Mouse (Mus musculus) left cerebral cortex, adult 8-10 months (tissue): ENCODE data around the gene Cnppd1. TPM values are rescaled to one million over a fixed set of nuclear protein-coding genes. Genes with fewer than 3 reads are reported as not detected.
A peak's percentile ranks its signal among the peaks of the same experiment; 100 is the strongest.

Experiments used
- DNase-seq, 2 experiments: peaks; one replicate each; pipeline ENCODE4 v3.0.0; 2022; ENCODE audit warnings: low spot score in 2 of 2
- total RNA-seq, 4 experiments: library from RNA; stranded (reverse); gene quantifications; 2 replicates each; pipeline ENCODE4 v1.2.4; 2022

The Cnppd1 gene
- total RNA-seq: 10 to 100 TPM; 31.6 to 36.5 (median 33.8) TPM

- DNase-seq: peak; percentile 96 to 97
Measured at GRCm38 (mm10) chr1:75142301-75143261, at the start of gene Cnppd1, which contains the start of gene Retreg2. Gene Cnppd1, minus strand, starts transcription at chr1:75142711. Gene Retreg2, plus strand, starts transcription at chr1:75142778.

- DNase-seq: peak; percentile 86 to 99
Measured at GRCm38 (mm10) chr1:75191622-75192402, 49.3 kb upstream of the Cnppd1 start, which contains the start of the genes Ankzf1 and Atg9a. Gene Ankzf1, plus strand, starts transcription at chr1:75192151. Gene Atg9a, minus strand, starts transcription at chr1:75192196.

- DNase-seq: no peak
Measured at GRCm38 (mm10) chr1:75191258-75191621, 48.7 kb upstream of the Cnppd1 start.

GRCm38 (mm10) chr1:75190577-75190976, 48.1 kb upstream of the Cnppd1 start:
- no peak for DNase-seq

GRCm38 (mm10) chr1:75187914-75188483, 45.5 kb upstream of the Cnppd1 start:
- no peak for DNase-seq

- no peak for DNase-seq
Measured at GRCm38 (mm10) chr1:75187126-75187525, 44.6 kb upstream of the Cnppd1 start.

- DNase-seq: no peak
Measured at GRCm38 (mm10) chr1:75185495-75185894, 43.0 kb upstream of the Cnppd1 start.

- no peak for DNase-seq
Measured at GRCm38 (mm10) chr1:75182160-75182559, 39.6 kb upstream of the Cnppd1 start.

- DNase-seq: no peak
Measured at GRCm38 (mm10) chr1:75181377-75181870, 38.9 kb upstream of the Cnppd1 start.

- DNase-seq: no peak
Measured at GRCm38 (mm10) chr1:75180741-75181140, 38.2 kb upstream of the Cnppd1 start.

GRCm38 (mm10) chr1:75180105-75180590, 37.6 kb upstream of the Cnppd1 start, which contains the start of gene Abcb6:
Gene Abcb6, minus strand, starts transcription at chr1:75180392.
- peak; percentile 76 to 94 for DNase-seq

- DNase-seq: peak in 1 of 2 experiments; percentile 45
Measured at GRCm38 (mm10) chr1:75179334-75180104, 37.0 kb upstream of the Cnppd1 start.

- DNase-seq: peak; percentile 85 to 93
Measured at GRCm38 (mm10) chr1:75168472-75169464, 26.3 kb upstream of the Cnppd1 start, which contains the start of gene Zfand2b. Gene Zfand2b, plus strand, starts transcription at chr1:75168646.

- DNase-seq: no peak
Measured at GRCm38 (mm10) chr1:75168093-75168471, 25.6 kb upstream of the Cnppd1 start.

GRCm38 (mm10) chr1:75160256-75160617, 17.7 kb upstream of the Cnppd1 start:
- DNase-seq: no peak

GRCm38 (mm10) chr1:75159540-75160255, 17.2 kb upstream of the Cnppd1 start:
- no peak for DNase-seq

- no peak for DNase-seq
Measured at GRCm38 (mm10) chr1:75158990-75159389, 16.5 kb upstream of the Cnppd1 start.

- no peak for DNase-seq
Measured at GRCm38 (mm10) chr1:75155837-75156236, 13.3 kb upstream of the Cnppd1 start.
